Mouse (Mus musculus) lung, embryonic 14.5 days (tissue): ENCODE measurements around the gene Gm12117. TPM values are rescaled to one million over a fixed set of nuclear protein-coding genes. Genes with fewer than 3 reads are reported as not detected.

Experiments used
- ATAC-seq: fragments of 200-750 bp; cut with Nextera tagmentation; 2 replicates; pipeline ENCODE4 v1.8.0; 2017; ENCODE audit warnings: mild to moderate bottlenecking, moderate TSS enrichment, moderate library complexity; ENCODE audit not compliant: insufficient read depth
- DNase-seq: peaks from one replicate; pipeline ENCODE4 v3.0.0-alpha.2; 2015
- H3K27ac ChIP-seq: fragments of 300-500 bp; sonication (generic); 2 replicates; pipeline ENCODE4 v1.5.1; 2014; ENCODE audit warnings: low read depth, mild to moderate bottlenecking, moderate library complexity
- H3K27me3 ChIP-seq: fragments of 300-500 bp; sonication (generic); 2 replicates; pipeline ENCODE4 v1.6.1; 2014; ENCODE audit warnings: low read length, control low read depth; ENCODE audit not compliant: insufficient read depth
- H3K36me3 ChIP-seq: fragments of 300-500 bp; sonication (generic); 2 replicates; pipeline ENCODE4 v1.6.1; 2014; ENCODE audit warnings: control low read depth; ENCODE audit not compliant: insufficient read depth
- H3K4me1 ChIP-seq: fragments of 300-500 bp; sonication (generic); 2 replicates; pipeline ENCODE4 v1.6.1; 2014; ENCODE audit warnings: antibody characterized with exemption, control low read depth; ENCODE audit not compliant: insufficient read depth
- H3K4me2 ChIP-seq: fragments of 300-500 bp; sonication (generic); 2 replicates; pipeline ENCODE4 v1.6.1; 2014; ENCODE audit warnings: mild to moderate bottlenecking
- H3K4me3 ChIP-seq: fragments of 300-500 bp; sonication (generic); 2 replicates; pipeline ENCODE4 v1.5.1; 2014; ENCODE audit warnings: low read depth, low read length
- H3K9ac ChIP-seq: fragments of 300-500 bp; sonication (generic); 2 replicates; pipeline ENCODE4 v1.6.1; 2014
- H3K9me3 ChIP-seq: fragments of 300-500 bp; sonication (generic); 2 replicates; pipeline ENCODE4 v1.6.1; 2016; ENCODE audit warnings: low read depth, low read length, control low read depth
- CTCF ChIP-seq: IDR thresholded peaks from 2 replicates; pipeline ENCODE4 v1.5.1; 2016; ENCODE audit warnings: antibody characterized with exemption, low read depth
- WGBS: fragments of 180-500 bp; shearing (Covaris S2); extraction: QIAGEN DNeasy Blood & Tissue Kit; methylation state at CpG from one replicate; pipeline ENCODE4 v1.1.7; 2014; 5-methylcytosine and 5-hydroxymethylcytosine counted together
- polyA plus RNA-seq: library from polyadenylated mRNA; unstranded; fragments of >200 nt; fragmentation: Nextera tagmentation; extraction: Ambion mirVana; gene quantifications from 2 replicates; pipeline ENCODE4 v1.2.1, GENCODE M21; 2014

Gene Gm12117
- polyA plus RNA-seq, 1 experiment from 2014 or later: not detected

GRCm38 (mm10) chr11:33294063-33294462 lies 17.5 kb upstream of the Gm12117 start:
- Histone ChIP-seq H3K36me3 (no peaks in the 10 kb centered on the region), H3K4me3 (no peak overlapping the region), H3K27me3 (no peaks in the 10 kb centered on the region), H3K27ac (no peak overlapping the region), H3K9me3 (no peaks in the 10 kb centered on the region), H3K4me1 (no peaks in the 10 kb centered on the region), H3K9ac (no peak overlapping the region), H3K4me2 (no peak overlapping the region)
- no peak for TF ChIP-seq CTCF
- 47% methylated on average over 6 of the region's 6 CpGs for WGBS
- DNase-seq: peak; percentile 22
- ATAC-seq: peak; percentile 35; the same call in 1 of the 2 replicates

- TF ChIP-seq CTCF: no peak
- Histone ChIP-seq H3K9ac (no peak overlapping the region), H3K4me3 (no peak overlapping the region), H3K4me2 (no peak overlapping the region), H3K9me3 (no peaks in the 10 kb centered on the region), H3K27me3 (no peaks in the 10 kb centered on the region), H3K27ac (no peak overlapping the region), H3K4me1 (no peaks in the 10 kb centered on the region), H3K36me3 (no peaks in the 10 kb centered on the region)
- WGBS: 65% methylated on average over 2 of the region's 2 CpGs
- ATAC-seq (no peak), DNase-seq (no peak)
Measured at GRCm38 (mm10) chr11:33278571-33278970, 2.0 kb upstream of the Gm12117 start.

GRCm38 (mm10) chr11:33274816-33275215 lies 1.7 kb downstream of the Gm12117 start:
- no peak for ATAC-seq

GRCm38 (mm10) chr11:33274294-33274693 lies 2.2 kb downstream of the Gm12117 start:
- H3K4me3 ChIP-seq: no peak overlapping the region
- H3K9me3 ChIP-seq: no peaks in the 10 kb centered on the region
- H3K4me1 ChIP-seq: no peaks in the 10 kb centered on the region
- DNase-seq (no peak), ATAC-seq (no peak)
- H3K36me3 ChIP-seq: no peaks in the 10 kb centered on the region
- TF ChIP-seq CTCF: no peak
- WGBS: 75% methylated on average over 1 of the region's 1 CpGs
- H3K27ac ChIP-seq: no peak overlapping the region
- no peaks in the 10 kb centered on the region for H3K27me3 ChIP-seq
- no peak overlapping the region for H3K4me2 ChIP-seq
- no peak overlapping the region for H3K9ac ChIP-seq

More at GRCm38 (mm10) chr11:33274816-33275215, 1.7 kb downstream of the Gm12117 start:
- H3K4me2 ChIP-seq: no peak overlapping the region
- no peaks in the 10 kb centered on the region for H3K27me3 ChIP-seq
- 52% methylated on average over 3 of the region's 3 CpGs for WGBS
- H3K4me3 ChIP-seq: no peak overlapping the region
- no peaks in the 10 kb centered on the region for H3K36me3 ChIP-seq
- no peak overlapping the region for H3K27ac ChIP-seq
- TF ChIP-seq CTCF: no peak
- no peaks in the 10 kb centered on the region for H3K4me1 ChIP-seq
- DNase-seq: no peak
- no peak overlapping the region for H3K9ac ChIP-seq
- no peaks in the 10 kb centered on the region for H3K9me3 ChIP-seq

GRCm38 (mm10) chr11:33240295-33240694 lies 36.2 kb downstream of the Gm12117 start:
- H3K27ac ChIP-seq: no peak overlapping the region
- DNase-seq: no peak
- H3K9ac ChIP-seq: no peak overlapping the region
- H3K4me2 ChIP-seq: no peak overlapping the region
- no peaks in the 10 kb centered on the region for H3K9me3 ChIP-seq
- H3K4me3 ChIP-seq: no peak overlapping the region
- H3K4me1 ChIP-seq: no peaks in the 10 kb centered on the region
- H3K27me3 ChIP-seq: no peaks in the 10 kb centered on the region
- H3K36me3 ChIP-seq: no peaks in the 10 kb centered on the region
- TF ChIP-seq CTCF: no peak
- WGBS: 78% methylated on average over 3 of the region's 3 CpGs
- no peak for ATAC-seq

GRCm38 (mm10) chr11:33234134-33234533 lies 42.4 kb downstream of the Gm12117 start:
- Histone ChIP-seq H3K9ac (no peak overlapping the region), H3K27ac (no peak overlapping the region), H3K9me3 (no peaks in the 10 kb centered on the region), H3K4me2 (no peak overlapping the region), H3K4me3 (no peak overlapping the region), H3K36me3 (no peaks in the 10 kb centered on the region), H3K4me1 (no peaks in the 10 kb centered on the region), H3K27me3 (no peaks in the 10 kb centered on the region)
- ATAC-seq (no peak), DNase-seq (no peak)
- TF ChIP-seq CTCF: no peak
- WGBS: 44% methylated on average over 3 of the region's 3 CpGs

- WGBS: 66% methylated on average over 5 of the region's 5 CpGs
- no peaks in the 10 kb centered on the region for H3K27me3 ChIP-seq
- TF ChIP-seq CTCF: no peak
- no peak overlapping the region for H3K9ac ChIP-seq
- no peak overlapping the region for H3K4me2 ChIP-seq
- no peak for DNase-seq
- no peaks in the 10 kb centered on the region for H3K4me1 ChIP-seq
- no peaks in the 10 kb centered on the region for H3K9me3 ChIP-seq
- no peak overlapping the region for H3K4me3 ChIP-seq
- H3K36me3 ChIP-seq: no peaks in the 10 kb centered on the region
- H3K27ac ChIP-seq: no peak overlapping the region
- no peak for ATAC-seq
Measured at GRCm38 (mm10) chr11:33232056-33232455, 44.5 kb downstream of the Gm12117 start.

- Histone ChIP-seq H3K36me3 (no peaks in the 10 kb centered on the region), H3K4me3 (no peak overlapping the region), H3K27ac (no peak overlapping the region), H3K9ac (no peak overlapping the region), H3K4me1 (no peaks in the 10 kb centered on the region), H3K4me2 (no peak overlapping the region), H3K27me3 (no peaks in the 10 kb centered on the region), H3K9me3 (no peaks in the 10 kb centered on the region)
- TF ChIP-seq CTCF: no peak
- 84% methylated on average over 2 of the region's 2 CpGs for WGBS
- DNase-seq (no peak), ATAC-seq (no peak)
Measured at GRCm38 (mm10) chr11:33228186-33228585, 48.4 kb downstream of the Gm12117 start.
